Mouse (Mus musculus): ENCODE measurements at regions not wholly inside any gene's neighbourhood (a gene's known extent, or its start where the extent isn't known, plus 50 kb on each side); places are given as distances from the start of the nearest gene placed in this dataset.

DNA sequence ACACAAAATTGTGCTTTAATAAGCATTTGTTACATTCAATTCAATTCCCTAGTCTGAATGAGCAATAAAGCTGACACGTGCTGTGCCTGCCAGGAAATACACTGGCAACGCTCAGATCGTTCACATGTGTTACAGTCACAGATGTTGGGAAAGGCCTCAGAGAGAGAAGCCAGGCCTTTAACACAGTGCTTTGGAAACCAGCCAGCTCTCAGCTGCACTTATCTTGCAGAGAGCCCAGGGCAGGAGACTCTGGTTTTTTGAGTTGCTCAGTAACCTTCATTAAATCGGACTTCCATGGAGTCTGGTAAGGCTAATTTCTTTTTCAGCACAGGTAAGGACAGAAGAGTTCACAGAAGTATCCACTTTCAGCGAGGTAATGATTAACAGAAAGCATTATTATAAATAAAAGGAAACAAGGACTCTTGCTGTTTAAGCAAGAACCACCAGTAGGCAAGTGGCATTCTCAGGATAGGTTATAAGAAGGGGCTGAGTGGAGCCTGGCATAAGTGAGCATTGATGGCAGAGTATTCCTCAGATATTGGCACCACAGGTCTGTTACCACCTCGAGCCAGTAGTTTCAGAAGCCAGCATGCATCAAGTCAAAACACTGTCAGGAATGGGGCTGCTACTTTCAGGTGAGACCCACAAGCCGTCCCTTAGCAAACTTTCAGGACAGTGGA lies 1198.7 kb downstream of the Slc22a22 start:
- 34% methylated on average over 7 of the region's 7 CpGs for WGBS
- Histone ChIP-seq H3K27me3 (no peaks in the 10 kb centered on the region), H3K36me3 (no peaks in the 10 kb centered on the region), H3K9me3 (no peaks in the 10 kb centered on the region), H3K4me1 (peaks cover 14% of the 10 kb centered on the region), H3K4me2 (no peak overlapping the region), H3K9ac (no peak overlapping the region), H3K27ac (peak overlapping the region; percentile 23; the same call in 1 of the 2 replicates), H3K4me3 (no peak overlapping the region)
- ATAC-seq (ENCODE audit: insufficient number of reproducible peaks, insufficient read depth, low FRiP score, low TSS enrichment, low read depth), result no peak

DNA sequence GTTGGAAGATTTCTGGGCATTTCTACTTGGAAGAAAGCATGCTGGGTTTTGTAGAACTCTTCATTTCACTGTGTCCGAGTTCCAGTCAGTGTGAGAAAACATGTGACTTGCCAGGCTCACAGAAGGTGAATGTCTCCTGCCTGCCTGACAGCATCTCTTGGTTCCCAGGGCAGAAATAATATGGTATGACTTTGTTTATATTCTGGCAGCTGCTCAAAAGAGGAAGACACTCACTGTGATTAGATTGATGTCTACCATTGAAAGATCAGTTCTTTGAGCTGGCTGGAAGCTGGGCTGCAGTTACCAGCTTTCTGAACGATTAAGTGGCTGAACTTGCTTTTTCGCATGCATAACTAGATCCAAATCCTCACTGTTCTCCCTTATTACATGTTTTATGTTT lies 1199.4 kb downstream of the Slc22a22 start:
- no peak for ATAC-seq (ENCODE audit: insufficient number of reproducible peaks, insufficient read depth, low FRiP score, low TSS enrichment, low read depth)
- no peak overlapping the region for H3K4me2 ChIP-seq
- H3K9me3 ChIP-seq, result no peaks in the 10 kb centered on the region
- H3K4me1 ChIP-seq, result peaks cover 14% of the 10 kb centered on the region
- H3K9ac ChIP-seq, result no peak overlapping the region
- 45% methylated on average over 3 of the region's 3 CpGs for WGBS
- no peaks in the 10 kb centered on the region for H3K27me3 ChIP-seq
- H3K27ac ChIP-seq, result 0 out of 2 replicates have a peak overlapping the region, but pooled peaks have one; percentile 36
- no peak overlapping the region for H3K4me3 ChIP-seq
- no peaks in the 10 kb centered on the region for H3K36me3 ChIP-seq

DNA sequence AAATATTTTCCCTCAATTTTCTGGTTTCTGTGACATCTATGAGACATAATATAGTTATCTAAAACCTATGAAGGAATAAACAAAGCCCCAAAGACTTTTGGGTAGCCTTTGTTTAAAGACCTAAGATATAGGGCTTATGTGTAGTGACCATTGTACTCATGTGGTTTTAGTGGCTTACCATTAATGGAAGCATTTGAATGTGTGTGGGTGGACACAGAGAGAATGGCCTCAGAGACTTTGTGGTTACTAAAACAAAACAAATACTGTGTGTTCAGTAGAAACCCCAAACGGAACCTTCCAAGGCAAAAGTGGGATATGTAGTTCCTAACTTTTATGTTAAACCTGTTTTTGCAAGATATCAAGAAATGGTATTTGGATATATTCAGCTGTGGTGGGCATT lies 1228.7 kb downstream of the Slc22a22 start:
- Histone ChIP-seq H3K9ac (no peak overlapping the region), H3K27me3 (no peaks in the 10 kb centered on the region), H3K4me3 (no peak overlapping the region), H3K4me1 (0 out of 2 replicates have a peak, but pooled peaks cover 7% of the 10 kb centered on the region), H3K36me3 (no peaks in the 10 kb centered on the region), H3K4me2 (no peak overlapping the region), H3K27ac (no peak overlapping the region), H3K9me3 (no peaks in the 10 kb centered on the region)
- WGBS, result 78% methylated on average over 1 of the region's 1 CpGs
- no peak for ATAC-seq (ENCODE audit: insufficient number of reproducible peaks, insufficient read depth, low FRiP score, low TSS enrichment, low read depth)

GRCm38 (mm10) chr15:56244004-56244735 lies 1233.3 kb downstream of the Slc22a22 start:
- H3K9me3 ChIP-seq, result no peaks in the 10 kb centered on the region
- no peaks in the 10 kb centered on the region for H3K27me3 ChIP-seq
- no peak overlapping the region for H3K4me3 ChIP-seq
- ATAC-seq (ENCODE audit: insufficient number of reproducible peaks, insufficient read depth, low FRiP score, low TSS enrichment, low read depth), result no peak
- 0 out of 2 replicates have a peak, but pooled peaks cover 7% of the 10 kb centered on the region for H3K4me1 ChIP-seq
- WGBS, result 48% methylated on average over 9 of the region's 9 CpGs
- H3K36me3 ChIP-seq, result no peaks in the 10 kb centered on the region
- no peak overlapping the region for H3K4me2 ChIP-seq
- no peak overlapping the region for H3K9ac ChIP-seq
- no peak overlapping the region for H3K27ac ChIP-seq

- peaks cover 9% of the 10 kb centered on the region for H3K4me1 ChIP-seq
- no peak overlapping the region for H3K4me3 ChIP-seq
- no peak overlapping the region for H3K9ac ChIP-seq
- WGBS, result 61% methylated on average over 5 of the region's 5 CpGs
- H3K27ac ChIP-seq, result no peak overlapping the region
- no peak for ATAC-seq (ENCODE audit: insufficient number of reproducible peaks, insufficient read depth, low FRiP score, low TSS enrichment, low read depth)
- H3K9me3 ChIP-seq, result 0 out of 2 replicates have a peak, but pooled peaks cover 4% of the 10 kb centered on the region
- H3K36me3 ChIP-seq, result no peaks in the 10 kb centered on the region
- no peak overlapping the region for H3K4me2 ChIP-seq
- H3K27me3 ChIP-seq, result no peaks in the 10 kb centered on the region
Measured at GRCm38 (mm10) chr15:56202552-56202951, 1274.9 kb downstream of the Slc22a22 start.

DNA sequence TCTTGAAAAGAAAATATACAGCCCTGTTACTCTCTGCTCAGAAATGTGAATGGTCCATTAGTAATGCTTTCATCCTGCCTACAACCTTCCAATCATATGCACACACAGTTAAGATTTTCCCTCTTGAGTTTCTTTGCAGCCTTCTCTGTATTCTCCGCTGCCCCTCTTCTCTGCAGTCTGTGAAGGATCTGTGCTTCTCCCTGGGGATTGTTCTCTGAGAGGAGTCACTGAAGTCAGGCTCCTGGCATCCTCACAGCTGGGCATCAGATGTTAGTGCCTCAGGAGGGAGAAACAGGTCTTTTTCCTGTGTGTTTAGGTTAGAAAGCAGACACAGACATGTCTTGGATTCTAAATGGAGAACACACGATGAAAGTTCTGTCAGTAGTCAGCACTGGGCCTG lies 1278.1 kb downstream of the Slc22a22 start:
- H3K4me3 ChIP-seq, result no peak overlapping the region
- no peaks in the 10 kb centered on the region for H3K27me3 ChIP-seq
- no peak overlapping the region for H3K27ac ChIP-seq
- no peak for ATAC-seq (ENCODE audit: insufficient number of reproducible peaks, insufficient read depth, low FRiP score, low TSS enrichment, low read depth)
- peaks cover 12% of the 10 kb centered on the region for H3K4me1 ChIP-seq
- 26% methylated on average over 2 of the region's 2 CpGs for WGBS
- H3K36me3 ChIP-seq, result no peaks in the 10 kb centered on the region
- no peaks in the 10 kb centered on the region for H3K9me3 ChIP-seq
- H3K4me2 ChIP-seq, result no peak overlapping the region
- no peak overlapping the region for H3K9ac ChIP-seq

DNA sequence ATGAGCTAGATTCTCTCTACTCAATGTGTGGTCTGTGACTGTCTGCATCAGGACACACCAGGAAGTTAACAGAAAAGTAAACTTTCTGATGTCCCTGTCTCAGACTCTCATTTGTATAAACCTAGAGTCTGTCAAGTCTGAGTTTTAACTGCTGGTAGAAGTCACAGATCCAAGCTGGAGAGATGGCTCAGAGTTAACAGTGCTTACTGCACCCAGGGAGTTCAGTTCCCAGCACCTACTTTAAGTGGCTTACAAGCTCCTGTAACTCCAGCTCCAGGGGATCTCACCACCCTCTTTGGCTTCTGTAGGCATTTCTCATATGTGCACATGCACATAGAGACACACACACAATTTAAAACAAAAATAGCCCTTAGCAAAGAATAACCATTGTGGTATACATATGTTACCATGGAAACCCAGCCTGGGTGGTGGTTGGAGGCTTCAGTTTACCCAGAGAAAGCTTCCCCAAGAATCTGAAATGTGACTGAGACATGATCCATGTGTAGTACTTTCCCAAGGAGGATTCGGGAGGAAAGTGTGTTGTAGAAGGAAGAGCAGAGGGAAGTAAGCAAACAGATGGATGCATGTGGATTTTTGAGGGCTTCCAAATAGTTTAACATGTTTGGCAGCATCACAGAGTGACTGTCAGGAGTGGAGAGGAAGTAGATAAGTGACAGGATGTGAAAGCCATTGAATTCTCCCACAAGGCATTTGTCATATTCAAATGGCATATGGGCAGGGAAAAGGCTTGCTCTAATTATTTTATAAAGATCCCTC lies 1279.8 kb downstream of the Slc22a22 start:
- H3K4me1 ChIP-seq, result peaks cover 12% of the 10 kb centered on the region
- H3K9me3 ChIP-seq, result no peaks in the 10 kb centered on the region
- no peak overlapping the region for H3K4me2 ChIP-seq
- no peak for ATAC-seq (ENCODE audit: insufficient number of reproducible peaks, insufficient read depth, low FRiP score, low TSS enrichment, low read depth)
- H3K27ac ChIP-seq, result no peak overlapping the region
- no peaks in the 10 kb centered on the region for H3K27me3 ChIP-seq
- 40% methylated on average over 1 of the region's 1 CpGs for WGBS
- H3K4me3 ChIP-seq, result no peak overlapping the region
- no peak overlapping the region for H3K9ac ChIP-seq
- no peaks in the 10 kb centered on the region for H3K36me3 ChIP-seq

DNA sequence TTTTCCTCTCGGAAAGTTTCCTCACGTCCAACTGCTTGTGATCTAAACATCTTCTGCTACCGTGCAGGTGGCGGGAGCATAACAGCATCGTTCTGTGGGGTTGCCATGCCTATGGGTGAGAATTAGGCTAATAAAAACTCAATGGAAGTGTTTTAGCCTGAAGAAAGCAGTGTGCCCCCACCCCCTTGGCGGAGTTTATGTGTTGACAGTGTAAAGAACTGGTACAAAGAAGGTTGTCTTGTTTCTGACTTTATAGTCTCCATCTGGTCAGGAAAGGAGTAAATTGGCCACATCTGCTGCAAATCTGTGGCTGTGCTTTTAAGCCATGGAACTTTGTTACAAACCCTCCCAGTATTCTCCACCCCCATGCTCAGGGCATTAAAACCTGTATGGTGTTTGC lies 1311.2 kb downstream of the Slc22a22 start:
- Histone ChIP-seq H3K4me1 (peaks cover 8% of the 10 kb centered on the region), H3K27me3 (no peaks in the 10 kb centered on the region), H3K4me3 (no peak overlapping the region), H3K36me3 (no peaks in the 10 kb centered on the region), H3K9ac (no peak overlapping the region), H3K27ac (no peak overlapping the region), H3K9me3 (no peaks in the 10 kb centered on the region), H3K4me2 (peak overlapping the region; percentile 38)
- WGBS, result 28% methylated on average over 6 of the region's 6 CpGs
- ATAC-seq (ENCODE audit: insufficient number of reproducible peaks, insufficient read depth, low FRiP score, low TSS enrichment, low read depth), result no peak

DNA sequence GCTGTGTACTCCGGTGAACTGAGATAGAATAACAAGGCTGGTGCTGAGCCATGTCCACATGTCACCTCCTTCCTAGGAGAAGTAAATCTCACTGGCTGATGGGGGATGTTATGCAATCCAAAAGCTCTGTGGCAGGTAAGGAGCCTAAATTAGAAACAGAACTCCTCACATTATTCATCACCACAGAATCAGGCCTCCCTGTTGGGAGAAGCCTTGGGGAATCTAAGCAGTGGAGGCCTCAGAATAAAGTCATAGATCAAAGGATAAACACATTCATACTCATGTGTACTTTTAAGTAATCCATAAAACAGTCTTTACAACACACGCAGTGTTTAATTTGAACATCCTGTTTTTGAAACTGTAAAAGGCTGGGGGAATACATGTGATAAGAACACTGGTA lies 1318.7 kb downstream of the Slc22a22 start:
- H3K36me3 ChIP-seq, result no peaks in the 10 kb centered on the region
- H3K27ac ChIP-seq, result no peak overlapping the region
- 31% methylated on average over 2 of the region's 2 CpGs for WGBS
- no peak overlapping the region for H3K4me3 ChIP-seq
- H3K4me1 ChIP-seq, result 0 out of 2 replicates have a peak, but pooled peaks cover 4% of the 10 kb centered on the region
- no peak for ATAC-seq (ENCODE audit: insufficient number of reproducible peaks, insufficient read depth, low FRiP score, low TSS enrichment, low read depth)
- no peak overlapping the region for H3K9ac ChIP-seq
- no peak overlapping the region for H3K4me2 ChIP-seq
- H3K27me3 ChIP-seq, result no peaks in the 10 kb centered on the region
- H3K9me3 ChIP-seq, result peaks cover 10% of the 10 kb centered on the region; the same call in 1 of the 2 replicates

- no peak for ATAC-seq (ENCODE audit: insufficient number of reproducible peaks, insufficient read depth, low FRiP score, low TSS enrichment, low read depth)
Measured at GRCm38 (mm10) chr15:56139451-56139850, 1338.0 kb downstream of the Slc22a22 start.

DNA sequence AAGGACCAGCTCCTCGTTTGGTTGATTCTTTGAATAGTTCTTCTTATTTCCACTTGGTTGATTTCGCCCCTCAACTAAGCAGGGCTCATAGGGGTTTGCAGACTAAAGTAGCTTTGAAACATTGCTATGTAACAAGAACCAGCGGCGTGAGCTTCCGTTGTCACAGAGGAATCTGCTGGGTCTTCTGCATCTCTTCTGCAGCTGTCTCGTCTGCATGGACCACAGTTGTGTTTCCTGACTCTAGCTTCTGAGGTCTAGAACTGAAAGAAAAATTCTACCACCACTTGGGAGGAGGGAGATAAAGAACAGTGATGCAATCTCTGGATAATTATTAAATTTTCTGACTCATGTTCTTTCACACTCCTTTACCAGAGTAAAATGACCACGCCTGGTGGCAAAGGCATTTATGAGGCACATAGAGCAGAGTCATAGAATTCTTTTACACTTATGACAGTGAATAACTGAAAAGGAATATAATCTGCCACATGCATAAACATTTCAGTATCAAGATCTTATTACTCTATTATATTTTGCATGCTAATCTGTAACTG lies 1340.9 kb downstream of the Slc22a22 start:
- Histone ChIP-seq H3K27me3 (no peaks in the 10 kb centered on the region), H3K4me1 (no peaks in the 10 kb centered on the region), H3K9me3 (no peaks in the 10 kb centered on the region), H3K4me2 (no peak overlapping the region), H3K4me3 (no peak overlapping the region), H3K27ac (no peak overlapping the region), H3K36me3 (no peaks in the 10 kb centered on the region), H3K9ac (no peak overlapping the region)
- ATAC-seq (ENCODE audit: insufficient number of reproducible peaks, insufficient read depth, low FRiP score, low TSS enrichment, low read depth), result no peak
- 77% methylated on average over 7 of the region's 7 CpGs for WGBS

More at GRCm38 (mm10) chr15:56139451-56139850, 1338.0 kb downstream of the Slc22a22 start:
- Histone ChIP-seq H3K9ac (no peak overlapping the region), H3K27ac (no peak overlapping the region), H3K9me3 (no peaks in the 10 kb centered on the region), H3K36me3 (no peaks in the 10 kb centered on the region), H3K27me3 (no peaks in the 10 kb centered on the region), H3K4me3 (no peak overlapping the region), H3K4me2 (no peak overlapping the region), H3K4me1 (no peaks in the 10 kb centered on the region)
- WGBS, result 91% methylated on average over 3 of the region's 3 CpGs
